Mouse (Mus musculus) heart, adult 2 months (tissue): ENCODE data around the gene Tmed8.

Experiments
- CTCF ChIP-seq: fragments of 200-600 bp; IDR thresholded peaks from 2 replicates; pipeline ENCODE4 v1.8.1; 2022; ENCODE audit warnings: antibody characterized with exemption, mild to moderate bottlenecking, moderate library complexity
- EP300 ChIP-seq: fragments of 200-500 bp; IDR thresholded peaks from 2 replicates; pipeline ENCODE4 v1.6.1; 2011; ENCODE audit warnings: low read depth, low read length, control low read depth; ENCODE audit not compliant: insufficient read depth

GRCm38 (mm10) chr12:87226801-87227200, 26.5 kb upstream of the Tmed8 start:
- TF ChIP-seq CTCF (no peak), EP300 (no peak)
